Mouse (Mus musculus) frontal cortex, postnatal 10 days (tissue): ENCODE results near the gene Galk1.

Source experiments
- DNase-seq, 2 experiments: peaks; one replicate each; pipeline ENCODE4 v3.0.0; 2022; ENCODE audit warnings: low spot score in 2 of 2, mixed read lengths in 1 of 2

The Galk1 gene

GRCm38 (mm10) chr11:116012262-116012947, at the start of gene Galk1:
TSS of gene Galk1 (minus strand) at chr11:116012719.
- peak; percentile 80 to 82 for DNase-seq

GRCm38 (mm10) chr11:116061641-116062415, 49.3 kb upstream of the Galk1 start:
- DNase-seq = no peak

- DNase-seq = no peak
Measured at GRCm38 (mm10) chr11:116060596-116060995, 48.1 kb upstream of the Galk1 start.

- DNase-seq = no peak
Measured at GRCm38 (mm10) chr11:116059691-116060025, 47.1 kb upstream of the Galk1 start.

- no peak for DNase-seq
Measured at GRCm38 (mm10) chr11:116058868-116059690, 46.6 kb upstream of the Galk1 start.

GRCm38 (mm10) chr11:116058022-116058614, 45.6 kb upstream of the Galk1 start:
- no peak for DNase-seq

- no peak for DNase-seq
Measured at GRCm38 (mm10) chr11:116057237-116057881, 44.8 kb upstream of the Galk1 start.

GRCm38 (mm10) chr11:116055873-116056272, 43.4 kb upstream of the Galk1 start:
- DNase-seq = no peak

GRCm38 (mm10) chr11:116053510-116054229, 41.2 kb upstream of the Galk1 start:
- DNase-seq = no peak

- no peak for DNase-seq
Measured at GRCm38 (mm10) chr11:116050196-116050595, 37.7 kb upstream of the Galk1 start.

GRCm38 (mm10) chr11:116049610-116050009, 37.1 kb upstream of the Galk1 start:
- DNase-seq = no peak

GRCm38 (mm10) chr11:116045173-116045572, 32.7 kb upstream of the Galk1 start:
- DNase-seq = no peak

- no peak for DNase-seq
Measured at GRCm38 (mm10) chr11:116043286-116043685, 30.8 kb upstream of the Galk1 start.

- no peak for DNase-seq
Measured at GRCm38 (mm10) chr11:116042372-116043138, 30.0 kb upstream of the Galk1 start.

- DNase-seq = no peak
Measured at GRCm38 (mm10) chr11:116041833-116042232, 29.3 kb upstream of the Galk1 start.

- DNase-seq = no peak
Measured at GRCm38 (mm10) chr11:116040593-116040992, 28.1 kb upstream of the Galk1 start.

GRCm38 (mm10) chr11:116037826-116038225, 25.3 kb upstream of the Galk1 start:
- DNase-seq = no peak

GRCm38 (mm10) chr11:116036671-116037070, 24.2 kb upstream of the Galk1 start:
- no peak for DNase-seq

GRCm38 (mm10) chr11:116034584-116034983, 22.1 kb upstream of the Galk1 start:
- no peak for DNase-seq
